Mouse (Mus musculus): ENCODE results near the gene Traf5.

Gene Traf5

GRCm38 (mm10) chr1:192090689-192091567 is 1.4 kb downstream of the Traf5 start:
- DNase-seq (ENCODE audit: low read depth) = peak; percentile 24

GRCm38 (mm10) chr1:192090281-192090680 is 2.1 kb downstream of the Traf5 start:
- DNase-seq (ENCODE audit: low read depth) = no peak

GRCm38 (mm10) chr1:192089208-192090166 is 2.9 kb downstream of the Traf5 start:
- DNase-seq (ENCODE audit: low read depth) = no peak

GRCm38 (mm10) chr1:192088011-192088410 is 4.3 kb downstream of the Traf5 start:
- no peak for DNase-seq (ENCODE audit: low read depth)

GRCm38 (mm10) chr1:192087098-192087497 is 5.3 kb downstream of the Traf5 start:
- no peak for DNase-seq (ENCODE audit: low read depth)

DNA sequence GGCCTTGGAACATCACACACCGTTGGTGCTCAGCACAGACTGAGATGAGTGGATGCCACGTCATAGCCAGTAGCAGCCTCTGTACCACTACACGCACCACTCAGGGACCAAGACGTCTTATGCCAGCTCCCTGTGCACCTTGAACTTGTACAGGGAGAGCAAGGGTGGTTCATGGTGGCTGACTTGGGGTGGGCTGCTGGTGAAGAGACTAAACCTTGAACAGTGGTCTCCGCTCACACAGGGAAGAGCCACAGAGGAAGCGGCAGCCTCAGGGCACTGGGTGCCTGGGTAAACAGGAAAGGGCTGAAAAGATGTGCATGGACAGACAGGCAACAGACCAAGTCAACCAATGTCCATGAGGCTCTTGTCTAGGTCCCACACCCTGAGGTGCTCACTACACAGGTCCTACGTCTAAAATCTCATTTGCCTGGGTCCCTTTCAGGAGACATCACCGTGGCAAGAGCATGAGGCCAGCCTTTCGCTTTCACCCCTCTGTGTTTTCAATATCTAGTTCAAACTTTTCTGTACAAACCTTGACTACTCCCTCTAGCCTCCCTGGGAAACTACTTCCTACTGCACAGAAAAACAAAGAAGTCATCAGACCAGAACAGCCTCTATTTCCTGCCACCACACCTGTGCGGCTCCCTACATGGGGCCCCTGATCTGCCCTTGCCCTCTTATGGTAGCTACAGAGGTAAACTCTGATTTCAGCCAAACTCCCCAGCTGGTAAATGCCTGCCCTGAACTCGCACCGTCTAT is 5.9 kb downstream of the Traf5 start:
- DNase-seq (ENCODE audit: low read depth) = peak; percentile 70

DNA sequence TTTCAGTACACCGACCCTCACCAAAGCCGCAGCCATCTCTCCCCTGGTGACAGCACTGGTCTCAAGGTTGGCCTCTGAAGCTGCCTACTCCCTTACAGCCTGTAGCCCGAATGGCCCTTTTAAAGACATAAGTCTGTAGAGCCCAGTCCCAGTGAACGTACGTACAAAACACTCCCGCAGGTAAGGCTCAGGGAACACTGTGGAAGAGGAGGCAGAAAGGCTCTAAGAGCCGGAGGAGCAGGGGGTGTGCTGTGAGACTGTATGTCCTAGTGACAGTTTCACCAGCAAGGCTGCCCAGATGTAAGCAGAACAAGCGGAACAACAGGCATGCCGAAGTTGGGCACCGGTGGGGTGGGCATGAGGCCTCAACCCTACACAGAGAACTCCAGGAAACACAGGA is 7.1 kb downstream of the Traf5 start:
- DNase-seq (ENCODE audit: low read depth) = no peak

DNA sequence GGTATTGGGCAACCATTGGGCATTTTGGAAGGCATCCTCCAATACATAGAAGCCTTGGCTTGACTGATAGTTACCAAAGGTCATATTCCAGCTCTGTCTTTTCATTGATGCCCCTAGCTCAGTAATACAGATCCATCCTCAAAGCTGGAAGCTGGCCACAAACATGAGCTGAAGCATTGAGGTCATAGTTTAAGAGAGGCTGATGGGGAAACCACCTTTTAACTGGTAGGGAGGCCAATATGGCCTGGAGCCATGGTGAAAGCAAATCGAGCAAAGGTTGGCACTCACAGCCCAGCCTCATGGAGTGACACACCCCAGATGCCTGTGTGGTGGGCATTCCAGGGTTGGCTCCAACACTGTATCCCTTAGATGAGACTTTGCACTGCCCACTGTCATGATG is 9.7 kb downstream of the Traf5 start:
- DNase-seq (ENCODE audit: low read depth) = no peak

DNA sequence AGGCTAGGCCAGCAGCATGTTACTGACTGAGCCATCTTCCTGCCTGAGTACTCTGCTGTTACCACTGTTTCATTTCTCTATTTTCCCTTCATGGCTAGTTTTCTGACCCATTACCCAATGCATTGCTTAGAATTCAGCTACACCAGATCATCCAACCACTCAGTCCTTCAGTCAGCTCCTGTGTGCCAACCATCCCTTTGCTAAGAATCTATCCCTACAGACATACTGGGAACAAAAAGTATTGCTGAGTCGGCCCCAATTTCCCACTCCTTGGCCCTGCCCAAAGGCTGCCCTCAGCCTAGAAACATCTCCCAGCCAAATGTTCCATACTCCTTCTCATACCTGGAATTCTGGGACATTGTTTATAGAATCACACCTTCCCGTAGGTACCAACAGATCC is 11.2 kb downstream of the Traf5 start:
- DNase-seq (ENCODE audit: low read depth) = no peak

GRCm38 (mm10) chr1:192079121-192079520 is 13.2 kb downstream of the Traf5 start:
- no peak for DNase-seq (ENCODE audit: low read depth)

- DNase-seq (ENCODE audit: low read depth) = peak; percentile 65
Measured at GRCm38 (mm10) chr1:192078406-192078805, 14.0 kb downstream of the Traf5 start.

DNA sequence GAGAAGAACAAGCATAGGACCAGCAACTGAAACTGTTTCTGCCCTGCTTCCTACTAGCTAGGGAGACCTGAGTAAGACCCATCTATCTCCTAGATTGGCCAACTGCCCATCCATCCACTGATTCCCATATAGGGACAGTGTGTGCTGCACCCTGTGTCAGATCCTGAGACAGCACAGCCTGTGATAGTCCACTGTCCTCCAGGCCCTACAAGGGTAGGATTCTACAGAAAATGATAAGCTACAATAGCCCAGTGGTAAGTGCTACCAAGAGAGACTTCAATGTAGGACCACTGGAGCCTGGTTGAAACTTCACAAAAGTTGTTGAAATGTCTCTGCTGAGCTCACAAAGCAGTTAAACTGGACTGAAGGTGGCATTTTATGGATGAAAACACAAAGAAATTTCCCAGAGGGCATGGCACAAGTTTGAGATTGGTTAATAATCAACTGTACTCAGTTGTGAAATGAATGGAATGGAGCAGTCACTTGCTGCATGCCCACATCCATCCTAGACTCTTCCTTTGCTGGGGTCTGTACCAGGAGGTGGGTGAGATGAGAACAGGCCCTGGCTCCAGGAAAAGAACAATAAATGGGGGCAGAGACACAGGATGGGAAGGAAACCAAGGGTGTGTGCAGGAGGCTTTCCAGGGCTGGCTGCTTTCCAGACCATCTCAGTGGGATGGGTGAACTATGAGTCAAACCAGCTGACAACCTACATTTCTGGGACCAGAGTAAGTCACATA is 15.4 kb downstream of the Traf5 start:
- no peak for DNase-seq (ENCODE audit: low read depth)

- no peak for DNase-seq (ENCODE audit: low read depth)
Measured at GRCm38 (mm10) chr1:192076101-192076500, 16.3 kb downstream of the Traf5 start.

DNA sequence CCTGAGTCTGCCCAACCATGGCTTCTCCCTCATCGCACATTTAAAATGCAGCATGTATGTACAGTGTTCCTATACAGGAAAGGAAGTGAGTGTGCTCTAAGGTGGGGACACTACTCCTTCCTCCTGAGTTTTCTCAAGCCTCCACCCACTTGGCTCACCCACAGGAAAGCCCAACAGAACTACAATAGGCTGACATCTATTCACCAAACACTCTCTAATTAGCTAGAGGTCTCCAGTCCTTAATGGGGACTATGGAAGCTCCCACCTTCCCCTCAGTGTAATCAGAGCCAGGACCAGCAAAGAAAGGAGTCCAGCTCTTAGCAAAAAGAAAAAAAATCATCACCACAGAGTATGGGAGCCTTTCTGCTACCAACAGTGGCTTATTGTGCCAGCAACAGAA is 17.5 kb downstream of the Traf5 start:
- no peak for DNase-seq (ENCODE audit: low read depth)

GRCm38 (mm10) chr1:192072426-192072825 is 19.9 kb downstream of the Traf5 start:
- no peak for DNase-seq (ENCODE audit: low read depth)

DNA sequence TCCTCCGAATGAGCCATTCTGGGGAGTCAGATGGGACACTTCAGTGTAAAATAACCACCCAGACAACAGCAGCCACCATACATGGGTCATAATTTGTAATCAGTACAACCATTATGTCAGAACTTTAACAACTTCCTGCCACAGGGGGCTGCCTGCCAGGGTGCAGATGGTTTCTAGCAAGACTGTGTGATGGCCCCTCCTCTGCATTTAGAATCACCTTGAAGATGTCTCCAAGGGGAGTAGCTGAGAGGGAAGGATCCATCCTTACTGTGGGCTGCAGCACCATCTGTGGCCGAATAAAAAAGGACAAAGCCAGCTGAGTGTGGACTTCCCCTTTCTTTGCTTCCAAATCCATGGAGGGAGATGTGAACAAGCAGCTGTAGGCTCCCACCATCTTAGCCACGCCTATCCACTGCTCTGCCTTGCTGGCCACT is 21.7 kb downstream of the Traf5 start:
- no peak for DNase-seq (ENCODE audit: low read depth)

DNA sequence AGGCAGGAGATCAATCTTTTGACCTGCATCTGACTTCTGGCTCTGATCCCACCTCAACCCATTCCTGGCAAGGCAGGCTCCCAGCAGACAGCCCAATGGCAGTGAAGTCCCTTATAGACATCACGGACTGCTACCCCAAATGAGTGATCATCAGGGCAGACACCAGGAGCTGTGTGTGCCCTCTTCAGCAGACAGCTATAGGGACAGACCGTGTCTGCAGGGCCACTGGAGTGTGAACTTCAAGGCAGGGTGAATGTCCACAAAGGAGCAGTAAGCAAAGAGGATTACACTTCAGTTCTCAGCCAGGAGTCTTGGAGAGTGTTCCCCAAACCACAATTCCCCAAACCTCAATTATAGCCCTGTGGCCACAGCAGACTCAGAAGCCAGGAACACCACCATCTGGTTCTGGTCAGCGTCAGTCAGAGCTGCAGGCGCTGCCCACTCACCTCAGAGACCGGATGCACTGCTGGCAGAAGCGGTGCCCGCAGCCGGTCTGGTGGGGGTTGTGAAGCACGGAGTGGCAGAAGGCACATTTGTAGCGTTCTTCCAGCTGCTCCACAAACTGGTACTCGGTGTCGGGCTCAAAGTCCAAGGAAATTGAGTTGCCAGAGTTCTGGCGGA is 22.3 kb downstream of the Traf5 start:
- DNase-seq (ENCODE audit: low read depth) = no peak

- DNase-seq (ENCODE audit: low read depth) = no peak
Measured at GRCm38 (mm10) chr1:192068188-192068587, 24.2 kb downstream of the Traf5 start.

DNA sequence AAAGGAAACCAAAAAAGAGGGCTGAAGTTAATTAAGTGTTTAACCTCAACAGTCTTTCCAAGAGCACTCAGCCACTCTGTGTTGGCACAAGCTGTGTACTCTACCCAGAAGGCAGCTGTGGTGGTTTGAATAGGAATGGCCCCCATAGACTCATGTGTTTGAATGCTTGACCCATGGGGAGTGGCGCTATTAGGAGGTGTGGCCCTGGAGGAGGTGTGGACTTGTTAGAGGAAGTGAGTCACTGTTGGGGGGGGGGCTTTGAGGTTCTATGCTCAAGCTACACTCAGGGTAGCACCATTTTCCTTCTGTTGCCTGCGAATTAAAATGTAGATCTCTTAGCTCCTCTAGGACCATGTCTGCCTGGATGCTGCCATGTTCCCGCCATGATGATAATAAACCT is 25.4 kb downstream of the Traf5 start:
- no peak for DNase-seq (ENCODE audit: low read depth)

DNA sequence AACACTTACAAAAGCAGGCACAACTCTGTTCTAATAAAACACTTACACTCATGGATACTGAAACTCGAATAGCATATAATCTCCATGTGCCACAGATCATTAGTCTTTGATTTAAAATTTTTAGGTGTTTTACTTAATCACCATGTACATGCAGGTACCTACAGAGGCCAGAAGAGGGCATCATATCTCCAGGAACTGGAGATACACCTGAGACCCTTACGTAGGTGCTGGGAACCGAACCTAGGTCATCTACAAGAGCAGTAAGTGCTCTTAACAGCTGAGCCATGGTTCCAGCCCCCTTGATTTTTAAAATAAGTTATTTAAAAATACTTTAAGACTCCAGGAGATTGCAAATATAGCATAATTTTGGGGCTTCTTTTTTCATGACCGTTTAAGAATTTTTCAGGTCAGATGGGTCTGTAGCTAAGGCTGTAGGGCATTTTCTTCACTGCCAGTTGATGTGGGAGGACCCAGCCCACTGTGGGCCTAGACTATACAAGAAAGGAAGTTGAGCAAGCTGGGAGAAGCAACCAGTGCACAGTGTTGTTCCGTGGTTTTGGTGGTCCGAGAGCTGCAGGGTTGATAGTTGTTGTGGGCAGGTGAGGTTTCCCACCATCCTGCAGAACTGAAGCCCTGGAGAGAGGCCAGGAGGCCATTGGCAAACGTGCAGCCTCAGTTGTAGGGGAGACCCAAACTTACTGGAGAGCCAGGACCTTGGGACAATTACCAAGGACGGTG is 29.0 kb downstream of the Traf5 start:
- peak; percentile 37 for DNase-seq (ENCODE audit: low read depth)

All from naive thymus-derived CD4-positive, alpha-beta T cell, adult 2 months (primary cell).